Mouse (Mus musculus): Measurements from ENCODE around the gene Vps26a. TPM values are rescaled to one million over a fixed set of nuclear protein-coding genes. Genes with fewer than 3 reads are reported as not detected.

Gene Vps26a
- 10 to 100 TPM; 43.8 to 49.8 TPM for total RNA-seq (2021)
- long read RNA-seq, experiment 1, transcript Vps26a-202 (9 exons, 2,597 nt) = major isoform, 72 of 86 reads
- long read RNA-seq, experiment 1, partial matches to known transcripts = 6 of 86 reads
- long read RNA-seq, experiment 1, other reads (novel, unspliced or antisense) = 8 of 86 reads
- long read RNA-seq, experiment 2, transcript Vps26a-202 (9 exons, 2,597 nt) = major isoform, 44 of 50 reads
- long read RNA-seq, experiment 2, partial matches to known transcripts = 0 of 50 reads
- long read RNA-seq, experiment 2, other reads (novel, unspliced or antisense) = 6 of 50 reads

- peak; percentile 100 for DNase-seq
Observed at GRCm38 (mm10) chr10:62486618-62487415, at the start of gene Vps26a. Gene Vps26a, minus strand, starts transcription at chr10:62486805.

GRCm38 (mm10) chr10:62534509-62534908, 47.9 kb upstream of the Vps26a start:
- no peak for DNase-seq

- DNase-seq = no peak
Observed at GRCm38 (mm10) chr10:62532832-62533231, 46.2 kb upstream of the Vps26a start.

- peak; percentile 76 to 85 for DNase-seq
Observed at GRCm38 (mm10) chr10:62530183-62530582, 43.6 kb upstream of the Vps26a start.

GRCm38 (mm10) chr10:62527351-62527750, 40.7 kb upstream of the Vps26a start, which contains the start of gene Srgn:
Gene Srgn, minus strand, starts transcription at chr10:62527451.
- DNase-seq = no peak

- DNase-seq = no peak
Observed at GRCm38 (mm10) chr10:62522346-62522950, 35.8 kb upstream of the Vps26a start.

- no peak for DNase-seq
Observed at GRCm38 (mm10) chr10:62521763-62522162, 35.2 kb upstream of the Vps26a start.

- DNase-seq = no peak
Observed at GRCm38 (mm10) chr10:62520911-62521310, 34.3 kb upstream of the Vps26a start.

GRCm38 (mm10) chr10:62517511-62517910, 30.9 kb upstream of the Vps26a start:
- DNase-seq = peak in 1 of 2 experiments; percentile 47

- DNase-seq = no peak
Observed at GRCm38 (mm10) chr10:62512855-62513254, 26.2 kb upstream of the Vps26a start.

- no peak for DNase-seq
Observed at GRCm38 (mm10) chr10:62511528-62511927, 24.9 kb upstream of the Vps26a start.

GRCm38 (mm10) chr10:62509032-62509656, 22.5 kb upstream of the Vps26a start:
- DNase-seq = no peak

GRCm38 (mm10) chr10:62508459-62508858, 21.9 kb upstream of the Vps26a start:
- peak; percentile 74 to 86 for DNase-seq

- DNase-seq = peak; percentile 87 to 90
Observed at GRCm38 (mm10) chr10:62507591-62508308, 21.1 kb upstream of the Vps26a start.

GRCm38 (mm10) chr10:62507071-62507470, 20.5 kb upstream of the Vps26a start:
- DNase-seq = no peak

GRCm38 (mm10) chr10:62506019-62506556, 19.5 kb upstream of the Vps26a start:
- peak in 1 of 2 experiments; percentile 56 for DNase-seq

GRCm38 (mm10) chr10:62505224-62505983, 18.8 kb upstream of the Vps26a start:
- DNase-seq = no peak

GRCm38 (mm10) chr10:62503836-62504628, 17.4 kb upstream of the Vps26a start:
- no peak for DNase-seq

- no peak for DNase-seq
Observed at GRCm38 (mm10) chr10:62503353-62503752, 16.7 kb upstream of the Vps26a start.

GRCm38 (mm10) chr10:62501951-62502350, 15.3 kb upstream of the Vps26a start:
- no peak for DNase-seq

Measured in heart, adult 18-20 months (tissue).